Mouse (Mus musculus): Measurements from ENCODE around the gene Olfr1248. TPM values are rescaled to one million over a fixed set of nuclear protein-coding genes. Genes with fewer than 3 reads are reported as not detected.
"Not testable (repeated sequence)": the region's sequence is repeated elsewhere in the genome, so short reads cannot be mapped to it uniquely, and the experiment has no call there.

Olfr1248 gene
- not detected for total RNA-seq (2021)
- long read RNA-seq, result 0 reads

- not testable (repeated sequence) for DNase-seq (ENCODE audit: low spot score in 2 of 2)
These were observed at the start of gene Olfr1248 for GRCm38 (mm10) chr2:89618145-89618544. Gene Olfr1248, minus strand, starts transcription at chr2:89618245.

DNA sequence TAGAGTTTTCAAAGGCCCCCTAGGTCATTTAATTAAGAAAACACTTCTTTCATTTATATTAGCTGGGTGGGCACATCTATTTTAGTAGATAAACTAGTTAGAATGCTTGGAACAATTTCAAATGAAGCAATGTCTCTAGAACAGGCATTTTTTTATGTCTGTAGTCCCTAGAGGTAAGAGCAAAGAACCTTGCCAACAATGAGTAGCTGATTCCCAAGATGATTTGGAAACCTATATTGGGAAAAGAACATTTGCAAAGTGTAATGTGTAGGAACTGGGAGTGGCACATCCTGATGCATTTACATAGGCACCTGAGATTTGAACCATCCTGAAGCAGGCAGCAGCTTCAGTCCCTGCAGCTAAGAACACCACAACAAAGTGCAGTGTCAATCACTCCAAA is 43.3 kb upstream of the Olfr1248 start, which contains the start of gene Olfr1250:
TSS of gene Olfr1250 (minus strand) at position 101 of the 400 bp plus-strand sequence.
- no peak for DNase-seq (ENCODE audit: low spot score in 2 of 2)

DNA sequence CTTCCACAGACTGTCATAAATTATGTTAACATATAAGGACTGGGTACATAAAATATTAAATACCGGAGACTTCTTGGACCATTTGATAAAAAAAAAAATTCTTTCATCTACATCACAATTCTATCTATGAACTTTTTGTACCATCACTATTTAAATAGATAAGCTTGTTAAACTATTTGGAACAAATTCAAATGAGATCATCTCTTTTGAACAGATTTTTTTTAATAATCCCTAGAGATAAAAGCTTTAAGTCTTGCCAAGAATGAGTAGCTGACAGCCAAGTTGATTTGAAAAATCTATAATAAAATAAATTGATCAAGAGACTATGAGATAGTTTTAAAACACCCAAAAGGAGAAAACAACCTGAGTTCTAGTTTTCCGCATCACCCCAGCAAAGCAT is 16.8 kb upstream of the Olfr1248 start, which contains the start of gene Olfr1249:
TSS of gene Olfr1249 (minus strand) at position 101 of the 400 bp plus-strand sequence.
- DNase-seq (ENCODE audit: low spot score in 2 of 2), result no peak

DNA sequence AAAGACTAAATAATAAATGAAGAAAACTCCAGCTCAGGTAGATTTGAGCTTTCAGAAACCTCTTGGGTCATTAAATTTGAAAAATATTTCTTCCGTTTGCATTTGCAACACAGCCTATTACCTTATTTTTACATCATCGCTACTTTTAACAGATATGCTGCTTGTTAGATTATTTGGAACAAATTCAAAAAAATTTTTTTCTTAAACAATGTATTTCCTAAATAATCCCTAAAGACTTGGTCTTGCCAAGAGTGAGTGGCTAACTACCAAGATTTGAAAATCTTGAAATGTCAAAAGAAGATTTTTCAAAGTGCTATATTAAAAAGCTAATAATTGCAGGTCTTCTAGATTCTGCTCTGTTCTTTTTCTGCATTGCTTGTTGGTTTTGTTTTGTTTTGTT is 4.0 kb downstream of the Olfr1248 start, which contains the start of gene Olfr1247:
TSS of gene Olfr1247 (minus strand) at position 101 of the 400 bp plus-strand sequence.
- no peak for DNase-seq (ENCODE audit: low spot score in 2 of 2)

GRCm38 (mm10) chr2:89593057-89593456 is 25.0 kb downstream of the Olfr1248 start, which contains the start of gene Olfr1246:
Gene Olfr1246, minus strand, starts transcription at chr2:89593157.
- no peak for DNase-seq (ENCODE audit: low spot score in 2 of 2)

GRCm38 (mm10) chr2:89578347-89578746 is 39.7 kb downstream of the Olfr1248 start, which contains the start of gene Olfr1245:
Gene Olfr1245, minus strand, starts transcription at chr2:89578447.
- no peak for DNase-seq (ENCODE audit: low spot score in 2 of 2)

Other genes starting within 250 kb of the Olfr1248 start
- not detected for gene Olfr1238, start 208.6 kb downstream of the Olfr1248 start, total RNA-seq (2021)
- gene Olfr1239, start 197.8 kb downstream of the Olfr1248 start, total RNA-seq (2021), result not detected
- not detected for gene Olfr1240, start 175.2 kb downstream of the Olfr1248 start, total RNA-seq (2021)
- gene Olfr1241, start 131.1 kb downstream of the Olfr1248 start, total RNA-seq (2021), result not detected
- not detected for gene Olfr1242, start 119.9 kb downstream of the Olfr1248 start, total RNA-seq (2021)
- not detected for gene Olfr1243, start 86.8 kb downstream of the Olfr1248 start, total RNA-seq (2021)
- not detected for gene Olfr1245, start 39.8 kb downstream of the Olfr1248 start, total RNA-seq (2021)
- not detected for gene Olfr1246, start 25.1 kb downstream of the Olfr1248 start, total RNA-seq (2021)
- gene Olfr1247, start 4.1 kb downstream of the Olfr1248 start, total RNA-seq (2021), result not detected
- gene Olfr1249, start 16.7 kb upstream of the Olfr1248 start, total RNA-seq (2021), result not detected
- gene Olfr1250, start 43.2 kb upstream of the Olfr1248 start, total RNA-seq (2021), result not detected
- not detected for gene Olfr1251, start 53.7 kb upstream of the Olfr1248 start, total RNA-seq (2021)
- not detected for gene Olfr1252, start 106.8 kb upstream of the Olfr1248 start, total RNA-seq (2021)
- gene Olfr1253, start 138.8 kb upstream of the Olfr1248 start, total RNA-seq (2021), result not detected
- gene Olfr1254, start 175.4 kb upstream of the Olfr1248 start, total RNA-seq (2021), result not detected
- not detected for gene Olfr1255, start 193.8 kb upstream of the Olfr1248 start, total RNA-seq (2021)
- not detected for gene Olfr1256, start 223.3 kb upstream of the Olfr1248 start, total RNA-seq (2021)
- not detected for gene Olfr48, start 230.0 kb upstream of the Olfr1248 start, total RNA-seq (2021)

Data from layer of hippocampus, adult 18-20 months (tissue).